Mouse (Mus musculus): ENCODE measurements at regions not wholly inside any gene's neighbourhood (a gene's known extent, or its start where the extent isn't known, plus 50 kb on each side); places are given as distances from the start of the nearest gene placed in this dataset.
A peak's percentile ranks its signal among the peaks of the same experiment; 100 is the strongest.

DNA sequence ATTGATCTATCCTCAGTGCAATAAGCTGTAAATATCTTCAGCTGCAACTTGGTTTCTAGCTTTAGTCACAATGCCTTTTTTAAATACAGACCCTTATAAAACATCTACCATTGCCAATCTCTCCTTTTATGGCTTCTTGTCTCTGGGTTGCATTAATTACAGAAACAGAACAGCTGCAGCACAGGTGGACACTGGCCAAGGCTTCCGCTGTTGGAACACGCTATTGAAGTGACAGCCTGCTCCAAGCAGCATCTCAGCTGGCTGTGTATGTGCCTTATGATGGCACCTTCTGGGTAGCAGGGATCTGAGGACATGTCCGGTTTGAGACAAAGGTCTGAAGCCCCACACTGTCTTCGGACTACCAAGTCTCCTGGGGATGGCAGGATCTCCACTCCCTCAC lies 207.1 kb upstream of the Plpp4 start:
- DNase-seq (ENCODE audit: low spot score) = peak; percentile 9

DNA sequence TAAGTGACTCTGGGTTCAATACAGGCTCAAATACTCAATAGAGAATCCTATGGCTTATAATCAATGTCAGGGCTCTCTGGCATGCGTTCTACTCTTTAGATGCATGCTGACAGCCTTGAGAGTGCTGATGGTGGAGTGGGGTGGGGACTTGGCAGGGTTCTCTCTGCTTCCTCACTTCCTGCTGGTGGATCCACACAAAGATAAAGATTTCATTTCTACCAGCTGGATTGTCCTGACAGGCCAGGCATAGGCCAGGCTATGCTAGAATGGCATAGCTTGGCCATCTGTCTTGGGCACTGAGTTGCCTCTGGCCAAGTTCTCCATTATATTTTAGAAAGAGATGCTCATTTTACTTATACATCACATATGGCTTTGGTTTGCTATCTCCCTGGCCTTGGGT lies 206.2 kb upstream of the Plpp4 start:
- no peak for DNase-seq (ENCODE audit: low spot score)

DNA sequence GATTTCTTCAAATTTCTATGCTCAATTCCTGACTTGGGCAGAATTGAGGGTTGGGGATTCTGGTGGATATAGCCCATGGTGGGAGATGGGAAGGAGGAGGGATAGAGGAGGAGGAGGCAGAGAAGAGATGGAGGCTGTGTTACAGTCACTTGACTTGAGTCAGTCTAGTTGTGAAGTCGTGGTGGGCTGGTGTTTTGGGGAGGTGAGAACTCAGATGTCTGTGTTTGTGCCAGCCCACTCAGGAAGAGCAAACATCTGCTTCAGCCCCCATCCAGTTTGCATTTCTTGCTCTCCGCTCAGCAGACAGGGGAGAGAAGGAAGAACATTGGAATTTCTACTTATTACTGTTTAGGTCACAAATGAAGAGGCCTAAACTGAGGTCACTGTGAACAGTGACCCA lies 189.9 kb upstream of the Plpp4 start:
- DNase-seq (ENCODE audit: low spot score) = no peak

DNA sequence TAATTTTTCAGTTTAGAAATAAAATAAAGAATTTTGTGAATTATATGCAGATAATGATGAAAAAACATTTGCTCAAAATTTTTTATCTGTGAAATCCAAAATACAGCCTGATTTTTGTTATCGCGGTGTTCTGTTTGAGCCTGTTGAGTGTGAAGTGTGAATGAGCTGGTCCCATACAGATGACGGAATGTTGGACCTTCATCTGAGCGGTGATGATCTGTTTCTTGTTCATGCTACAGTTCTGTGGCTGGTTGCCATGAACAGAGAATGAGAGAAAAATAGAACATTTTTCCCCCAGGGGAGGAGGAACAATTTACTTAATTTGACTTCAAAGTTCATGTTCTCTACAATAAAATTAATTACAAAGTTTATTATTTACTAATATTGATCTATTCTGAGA lies 188.7 kb upstream of the Plpp4 start:
- DNase-seq (ENCODE audit: low spot score) = no peak

DNA sequence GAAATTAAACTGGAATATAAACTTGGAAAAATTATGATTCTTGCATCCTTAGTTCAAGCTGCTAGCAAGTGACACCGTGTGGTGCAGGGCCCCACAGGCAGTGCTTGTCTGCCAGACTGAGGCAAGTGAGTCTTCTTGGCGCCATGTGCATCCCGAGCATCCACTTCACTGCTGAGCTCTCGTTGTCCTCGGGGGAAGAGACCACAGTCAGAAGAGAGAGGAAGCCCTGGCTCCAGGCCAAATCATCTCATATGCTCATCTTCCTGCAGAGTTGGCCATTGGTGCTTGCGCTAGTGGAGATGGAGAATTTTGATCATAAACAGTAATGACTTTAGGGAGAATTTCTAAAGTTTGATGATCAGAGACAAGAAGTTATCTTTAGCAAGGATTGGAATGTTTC lies 177.0 kb upstream of the Plpp4 start:
- DNase-seq (ENCODE audit: low spot score) = no peak

DNA sequence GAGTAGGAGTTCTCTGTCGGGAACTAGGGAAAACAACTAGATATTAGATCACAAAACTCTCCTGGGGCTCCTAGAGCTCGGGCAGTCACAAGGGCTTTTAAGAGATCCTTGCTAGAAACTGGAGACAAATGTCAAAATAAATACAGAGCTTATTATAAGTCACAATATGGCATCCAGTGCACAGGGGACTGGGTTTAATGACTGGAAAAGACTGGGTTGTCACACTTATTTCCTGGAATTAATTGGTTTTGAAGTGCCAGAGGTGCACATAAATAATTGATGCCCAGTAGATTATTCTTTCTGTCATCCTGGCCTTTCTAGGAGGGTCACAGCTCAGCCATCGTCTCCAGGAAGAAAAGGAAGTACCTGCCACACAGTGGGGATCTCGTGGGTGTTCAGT lies 165.4 kb upstream of the Plpp4 start:
- no peak for DNase-seq (ENCODE audit: low spot score)

DNA sequence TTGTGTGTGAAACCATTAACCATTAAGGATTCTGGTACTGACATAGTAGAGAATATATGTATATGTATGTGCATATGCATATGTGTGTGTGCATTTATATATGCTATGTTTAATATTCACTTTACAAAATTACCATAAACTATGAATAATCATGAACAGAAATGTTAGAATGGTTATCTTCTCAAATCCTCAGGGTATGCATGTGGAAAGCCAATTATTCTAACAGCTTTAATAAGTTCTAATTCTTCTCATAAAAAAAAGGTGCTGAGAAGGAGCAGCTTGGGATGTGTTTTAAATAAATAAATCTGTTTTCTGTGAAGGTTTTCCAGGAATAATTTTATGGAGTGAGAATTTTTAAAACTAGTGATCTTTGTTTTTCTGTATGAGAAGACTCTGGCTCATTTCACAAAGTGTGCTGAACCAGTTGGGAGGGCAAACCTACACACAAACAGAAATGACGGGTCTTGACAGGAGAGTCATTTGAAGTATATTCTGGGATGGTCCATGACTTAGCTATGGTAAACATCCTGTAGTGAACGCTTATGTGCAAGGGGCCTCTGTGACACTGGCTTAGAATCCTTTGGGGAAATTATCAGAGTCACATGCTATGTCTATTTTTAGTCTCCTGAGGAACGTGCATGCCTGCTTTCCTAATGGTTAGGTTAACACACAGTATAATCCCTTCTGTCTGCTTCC lies 160.3 kb upstream of the Plpp4 start:
- DNase-seq (ENCODE audit: low spot score) = no peak

DNA sequence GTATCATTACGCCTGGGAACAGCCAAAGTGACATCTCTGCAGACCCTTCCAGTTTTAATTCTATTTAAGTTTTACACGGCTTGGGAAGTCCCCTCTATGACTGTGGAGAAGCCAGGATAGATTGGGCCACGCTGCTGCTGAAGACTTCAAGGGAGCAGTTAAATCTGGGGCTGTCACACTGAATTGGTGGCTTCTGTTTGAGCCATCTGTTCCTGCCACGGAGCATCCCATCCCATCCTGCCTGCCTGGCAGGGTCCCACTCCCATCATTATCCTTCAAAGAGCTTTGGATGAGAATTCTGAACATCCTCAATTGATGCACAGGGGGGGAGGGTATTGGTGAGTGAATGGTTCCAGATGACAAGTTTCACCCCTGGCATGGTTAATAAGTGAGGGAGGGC lies 154.4 kb upstream of the Plpp4 start:
- DNase-seq (ENCODE audit: low spot score) = peak; percentile 54

DNA sequence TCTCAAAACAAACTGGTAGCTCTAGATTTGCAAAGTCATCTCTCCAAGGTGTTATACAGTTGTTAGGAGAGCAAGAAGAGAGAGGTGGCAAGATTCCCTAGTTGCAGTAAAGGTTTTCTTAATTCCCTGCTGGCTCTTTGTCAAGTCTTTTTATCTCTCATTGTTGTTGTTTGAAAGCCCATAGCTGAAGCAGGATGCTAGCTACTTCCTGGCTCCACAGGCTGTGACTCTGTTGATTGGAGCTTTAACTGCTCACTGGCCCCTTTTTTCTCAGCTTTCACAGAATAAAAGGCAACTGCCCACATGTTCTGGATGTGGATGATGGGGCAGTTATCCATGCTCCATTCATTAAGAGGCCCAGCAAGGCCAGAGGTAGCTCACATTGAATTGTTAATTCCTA lies 122.7 kb upstream of the Plpp4 start:
- DNase-seq (ENCODE audit: low spot score) = no peak

DNA sequence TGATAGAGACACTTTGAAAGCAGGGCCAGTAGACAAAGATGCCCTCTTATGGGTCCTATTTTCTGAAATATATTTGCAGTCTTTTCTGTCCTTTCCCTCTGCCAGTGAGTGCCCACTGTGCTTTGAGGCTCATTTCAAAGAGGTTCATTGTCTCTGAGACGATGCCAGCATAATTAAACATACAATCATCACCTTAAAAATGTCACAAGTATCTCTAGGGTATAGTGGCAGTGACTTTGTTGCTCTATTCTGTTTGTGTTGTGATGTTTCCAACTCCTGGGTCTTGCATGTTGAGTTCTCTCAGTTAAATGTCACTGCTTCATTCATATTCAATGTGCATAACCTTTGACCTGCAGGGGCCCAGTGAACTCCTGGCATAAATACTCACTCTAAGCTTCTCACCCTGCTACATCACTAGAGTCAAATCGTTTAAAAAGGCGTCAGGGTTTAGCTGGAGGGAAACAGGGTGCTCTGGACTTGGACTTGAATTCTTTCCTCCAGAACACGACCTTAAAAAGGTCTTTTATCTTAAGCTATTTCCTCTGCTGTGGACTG lies 122.1 kb upstream of the Plpp4 start:
- no peak for DNase-seq (ENCODE audit: low spot score)

DNA sequence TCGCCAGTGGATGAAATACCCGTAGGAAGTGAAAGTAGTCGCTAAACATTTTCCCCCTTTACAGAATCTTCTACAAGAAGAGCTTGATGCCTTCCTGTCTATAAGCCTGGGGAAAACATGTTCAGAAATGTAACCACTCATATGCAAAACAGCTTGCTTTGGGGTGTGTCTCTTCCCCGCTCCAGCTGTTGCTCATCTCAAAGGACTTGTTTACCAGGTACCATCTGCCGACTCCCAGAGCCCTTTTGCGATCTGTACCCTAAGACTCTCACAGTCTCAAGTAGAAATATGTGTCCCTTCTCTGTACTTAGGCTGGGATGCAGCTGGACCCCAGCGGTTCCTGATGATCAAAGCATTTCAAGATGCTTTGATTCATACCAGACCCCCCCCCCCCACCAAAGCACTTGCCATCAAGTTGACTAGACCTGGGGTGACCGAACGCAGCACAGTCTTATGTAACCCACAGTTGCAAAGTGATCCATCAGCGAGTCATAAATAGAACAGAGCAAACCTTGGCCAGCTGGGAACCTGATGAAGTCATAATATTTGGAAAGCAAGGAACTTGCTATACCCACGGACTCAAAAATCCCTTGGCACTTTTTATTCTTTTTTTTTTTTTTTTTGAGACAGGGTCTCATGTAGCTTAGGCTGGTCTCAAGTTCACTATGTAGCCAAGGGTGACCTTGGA lies 119.4 kb upstream of the Plpp4 start:
- DNase-seq (ENCODE audit: low spot score) = peak; percentile 17

DNA sequence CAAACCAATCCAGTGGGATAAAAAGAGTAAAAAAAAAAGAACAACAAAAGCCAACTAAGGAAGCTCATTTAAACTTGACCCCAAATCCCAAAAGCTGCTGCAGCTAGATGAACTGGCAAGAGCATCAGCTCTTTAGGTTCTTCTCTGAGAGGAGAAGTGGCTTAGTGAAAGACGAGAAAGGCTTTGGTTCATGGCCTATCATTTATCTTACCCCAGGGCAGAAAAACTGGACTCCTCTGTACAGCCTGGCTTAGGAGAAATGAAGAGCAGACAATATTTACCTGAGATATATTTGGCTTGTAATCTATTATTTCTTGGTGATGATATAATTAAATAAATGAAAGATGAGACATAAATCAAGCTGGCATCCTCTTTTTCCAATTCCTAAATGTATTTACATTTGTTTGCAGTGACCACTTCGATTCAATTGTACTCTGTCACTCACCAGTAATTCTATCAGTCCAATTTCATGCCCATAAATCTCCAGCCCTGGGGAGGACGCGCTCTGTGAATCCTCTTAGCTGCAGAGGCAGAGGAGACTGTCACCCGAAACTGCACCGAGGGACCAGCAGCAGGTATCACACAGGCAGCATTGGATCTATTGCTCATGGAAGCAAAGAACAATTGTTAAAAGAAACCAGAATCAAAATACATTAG lies 114.8 kb upstream of the Plpp4 start:
- DNase-seq (ENCODE audit: low spot score) = no peak

DNA sequence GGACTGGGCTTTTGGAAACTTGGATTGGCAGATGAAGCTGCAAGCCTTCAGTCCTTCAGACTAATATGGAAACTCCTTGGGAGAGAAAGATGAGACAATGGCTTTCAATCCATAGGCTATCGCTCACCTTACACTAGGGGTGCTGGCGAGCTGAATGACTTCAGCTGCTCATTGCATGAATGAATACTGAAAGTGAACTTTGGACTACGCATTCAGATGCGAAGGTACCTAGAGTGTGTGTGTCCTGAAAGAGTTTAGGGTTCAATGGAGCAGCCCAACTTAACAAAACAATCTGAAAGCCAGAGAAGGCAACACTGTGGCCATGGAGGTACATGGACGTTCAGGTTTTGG lies 114.3 kb upstream of the Plpp4 start:
- no peak for DNase-seq (ENCODE audit: low spot score)

DNA sequence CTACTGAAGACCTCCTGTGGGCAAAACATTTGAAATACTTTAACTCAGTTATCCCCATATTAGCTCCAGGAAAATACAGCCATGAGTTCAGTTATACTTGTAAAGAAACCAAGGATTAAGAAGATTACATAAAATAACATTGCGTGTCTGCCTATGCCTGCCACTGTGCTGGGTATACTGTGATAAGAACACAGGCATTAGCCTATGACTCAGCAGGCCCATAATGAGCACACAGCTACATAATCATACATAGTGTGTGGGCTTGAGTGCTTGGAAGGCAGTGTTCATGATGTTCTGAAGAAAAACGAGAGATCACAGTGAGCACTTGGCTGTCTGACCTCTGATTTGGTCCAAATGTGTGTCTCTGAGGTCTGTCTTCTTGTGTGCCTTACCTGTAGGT lies 101.3 kb upstream of the Plpp4 start:
- DNase-seq (ENCODE audit: low spot score) = no peak

DNA sequence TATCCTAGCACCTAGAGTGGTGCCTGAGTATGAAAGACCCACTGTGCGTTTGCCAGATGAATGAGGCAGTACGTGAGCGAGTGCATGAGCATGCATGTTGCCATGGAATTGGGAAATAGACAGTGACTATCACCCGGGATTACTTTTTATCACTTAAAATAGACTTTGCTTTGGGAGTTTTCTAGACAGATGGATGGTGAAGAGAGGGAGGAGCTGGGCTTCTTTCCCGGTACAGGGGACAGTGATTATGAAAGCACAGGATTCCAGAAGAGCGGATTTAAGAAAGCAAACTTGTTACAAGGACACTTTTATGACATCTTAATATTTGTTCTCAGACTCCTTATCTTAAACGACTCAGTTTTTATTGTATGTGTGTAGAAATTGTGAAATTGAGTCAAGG lies 86.9 kb upstream of the Plpp4 start:
- DNase-seq (ENCODE audit: low spot score) = peak; percentile 21

DNA sequence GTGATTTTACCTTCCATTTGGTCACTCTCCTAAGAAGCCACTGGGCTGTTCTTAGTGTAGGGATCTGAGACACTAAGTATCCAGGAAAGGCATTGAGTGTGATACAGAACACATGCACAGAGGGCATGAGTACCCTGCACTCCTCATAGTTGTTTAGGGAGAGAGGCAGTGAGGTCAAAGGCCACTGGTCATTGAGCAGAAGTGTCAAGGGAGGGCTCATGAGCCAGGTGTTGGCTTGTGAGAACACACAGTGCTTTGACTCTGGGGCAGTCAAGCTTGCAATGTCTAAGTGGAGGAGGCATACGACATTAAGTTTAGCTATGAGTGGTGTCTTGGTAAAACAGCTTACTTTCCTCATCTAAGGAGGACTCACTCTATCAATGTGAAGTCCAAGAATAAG lies 65.9 kb upstream of the Plpp4 start:
- no peak for DNase-seq (ENCODE audit: low spot score)

DNA sequence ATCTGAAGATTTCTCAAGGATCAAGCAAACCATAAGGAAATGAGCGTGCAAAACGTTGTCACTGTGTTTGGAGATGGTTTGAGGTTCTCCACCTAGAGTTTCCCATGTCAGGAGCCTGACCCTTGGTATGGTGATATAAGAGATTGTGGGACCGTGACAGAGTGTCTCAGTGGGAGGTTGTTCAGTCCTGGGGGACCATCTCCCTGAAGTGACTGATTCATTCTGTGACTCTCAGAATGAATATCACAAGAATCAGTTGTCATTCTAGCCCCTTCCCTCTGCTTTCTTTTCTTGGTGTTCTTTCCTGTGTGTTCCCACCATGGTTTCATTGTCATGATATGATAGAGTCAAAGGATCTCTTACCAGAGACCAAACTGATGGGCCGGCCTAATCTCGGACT lies 49.8 kb upstream of the Plpp4 start:
- no peak for DNase-seq (ENCODE audit: low spot score)
